Mouse (Mus musculus) urinary bladder, postnatal 14 days (tissue): ENCODE data around the gene Dtnb.

Experiments
- DNase-seq: peaks from one replicate; pipeline ENCODE4 v3.0.0; 2021; ENCODE audit warnings: low spot score

Gene Dtnb

GRCm38 (mm10) chr12:3806703-3807547 is 234.7 kb downstream of the Dtnb start:
- peak; percentile 80 for DNase-seq

DNA sequence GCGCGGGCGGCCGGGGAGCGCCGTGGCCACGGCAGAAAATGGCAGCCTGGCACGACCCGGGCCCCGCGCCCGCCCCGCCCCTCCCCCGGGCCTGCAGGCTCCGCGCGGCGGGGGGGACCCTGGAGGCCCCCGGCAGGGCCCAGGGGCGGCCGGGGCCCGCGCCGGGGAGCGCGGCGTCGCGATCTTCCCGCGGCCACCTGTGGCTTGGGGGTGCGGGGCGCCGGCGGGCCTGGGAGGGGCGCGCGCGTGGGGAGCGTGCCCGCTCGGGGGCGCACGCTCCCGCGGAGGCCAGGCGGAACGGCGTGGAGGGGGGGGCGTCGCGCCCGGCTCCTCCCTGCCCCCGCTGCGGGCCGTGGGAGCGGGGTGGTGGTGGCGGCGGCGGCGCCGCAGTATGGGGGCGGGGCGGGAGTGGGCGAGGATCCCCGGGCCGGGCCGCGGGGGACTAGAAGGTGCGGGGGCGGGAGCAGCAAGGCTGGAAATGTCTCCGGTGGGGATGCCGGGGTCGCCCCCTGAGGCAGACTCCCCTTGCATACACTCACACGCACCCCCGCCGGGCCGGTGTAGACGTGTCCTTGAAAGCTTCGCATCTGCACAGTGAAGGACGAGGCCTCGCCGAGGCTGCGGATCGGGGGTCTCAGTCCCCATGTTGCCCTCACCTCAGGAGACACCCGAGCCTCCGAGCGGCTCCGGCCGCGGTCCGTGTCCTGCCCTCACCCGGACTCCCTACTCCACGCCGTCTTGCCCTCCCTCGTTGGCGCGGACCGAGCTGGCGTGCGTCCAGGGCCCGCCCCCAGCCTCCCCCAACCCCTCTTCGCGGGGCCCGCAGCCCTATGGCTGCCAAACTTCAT is 235.6 kb downstream of the Dtnb start:
- peak; percentile 59 for DNase-seq

- DNase-seq = no peak
Measured at GRCm38 (mm10) chr12:3808396-3808981, 236.3 kb downstream of the Dtnb start.

- DNase-seq = no peak
Measured at GRCm38 (mm10) chr12:3809520-3810180, 237.5 kb downstream of the Dtnb start.

DNA sequence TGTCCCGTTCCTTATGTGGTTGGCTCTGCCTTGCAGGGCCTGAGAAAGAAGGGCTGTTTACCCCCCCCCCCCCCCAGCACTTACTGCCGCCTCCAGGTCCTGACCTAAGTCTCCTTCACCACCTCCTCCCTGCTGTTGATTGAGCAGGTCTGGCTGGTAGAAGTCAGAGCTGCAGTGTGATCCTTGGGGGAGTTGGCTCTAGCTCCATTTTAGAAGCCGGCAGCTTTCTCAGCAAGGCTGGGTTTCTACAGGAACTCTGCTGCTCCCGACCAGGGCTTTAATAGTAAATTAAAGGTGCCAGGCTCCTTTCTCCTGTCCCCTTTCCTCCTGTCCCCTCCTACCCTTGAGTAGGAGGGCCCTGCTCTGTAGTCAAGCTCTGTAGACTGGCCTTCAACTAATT is 238.3 kb downstream of the Dtnb start:
- DNase-seq = no peak

- DNase-seq = no peak
Measured at GRCm38 (mm10) chr12:3811596-3811995, 239.4 kb downstream of the Dtnb start.

DNA sequence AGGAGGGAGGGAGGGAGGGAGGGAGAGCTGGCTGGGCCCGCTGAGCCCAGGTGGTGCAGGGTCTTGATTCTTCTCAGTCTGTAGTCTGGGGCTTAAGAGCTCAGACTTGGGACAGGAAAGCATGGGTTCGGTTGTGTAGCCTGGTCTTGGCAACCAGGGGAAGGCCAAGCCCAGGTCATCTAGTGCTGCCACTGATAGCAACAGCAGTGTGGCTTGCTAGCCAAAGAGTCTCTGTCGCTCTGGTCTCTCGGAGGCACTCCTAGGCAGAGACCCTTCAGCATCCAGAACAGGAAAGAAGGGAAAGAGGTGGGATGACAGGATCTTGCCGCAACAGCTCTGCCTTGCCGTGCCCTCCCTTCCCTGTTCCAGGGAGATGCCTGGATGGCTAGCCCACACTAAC is 240.1 kb downstream of the Dtnb start:
- DNase-seq = no peak

DNA sequence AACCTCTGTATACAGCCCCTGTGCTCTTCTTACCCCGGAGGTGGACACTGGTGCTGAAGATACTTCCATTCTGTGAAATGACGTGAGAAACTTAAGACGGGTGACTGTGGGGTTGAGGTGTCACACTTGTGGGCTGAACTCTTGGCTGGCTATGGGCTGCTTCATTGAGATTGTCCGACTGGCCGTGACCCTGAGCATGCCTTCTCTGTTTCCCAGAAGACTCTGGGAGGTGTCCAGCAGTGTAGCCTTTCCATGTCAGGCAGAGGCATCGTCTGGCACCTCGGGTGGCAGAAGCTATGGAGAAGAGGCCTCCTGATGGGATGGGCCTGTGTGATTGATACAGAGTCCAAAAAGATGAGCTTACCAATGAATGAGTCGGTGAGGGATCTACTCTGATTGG is 241.0 kb downstream of the Dtnb start:
- no peak for DNase-seq

DNA sequence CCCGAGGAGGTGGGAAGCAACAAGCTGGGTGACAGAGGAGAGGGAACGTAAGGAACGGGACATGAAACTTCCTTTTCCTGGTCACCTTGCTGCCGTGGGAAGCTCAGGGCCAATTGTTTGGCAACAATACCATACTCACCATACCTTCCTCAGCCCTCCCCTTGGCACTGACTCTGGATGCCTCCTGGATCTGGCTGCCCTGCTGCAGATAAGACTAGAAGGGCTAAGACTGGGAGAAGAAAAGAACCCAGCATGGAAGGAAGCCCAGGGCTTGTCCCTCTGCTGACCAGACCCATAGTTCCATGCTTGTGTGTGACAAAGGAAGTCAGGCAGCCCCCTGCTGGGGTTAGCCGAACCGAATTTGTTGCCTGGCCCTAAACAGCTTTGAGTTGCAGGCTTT is 243.2 kb downstream of the Dtnb start:
- DNase-seq = no peak

DNA sequence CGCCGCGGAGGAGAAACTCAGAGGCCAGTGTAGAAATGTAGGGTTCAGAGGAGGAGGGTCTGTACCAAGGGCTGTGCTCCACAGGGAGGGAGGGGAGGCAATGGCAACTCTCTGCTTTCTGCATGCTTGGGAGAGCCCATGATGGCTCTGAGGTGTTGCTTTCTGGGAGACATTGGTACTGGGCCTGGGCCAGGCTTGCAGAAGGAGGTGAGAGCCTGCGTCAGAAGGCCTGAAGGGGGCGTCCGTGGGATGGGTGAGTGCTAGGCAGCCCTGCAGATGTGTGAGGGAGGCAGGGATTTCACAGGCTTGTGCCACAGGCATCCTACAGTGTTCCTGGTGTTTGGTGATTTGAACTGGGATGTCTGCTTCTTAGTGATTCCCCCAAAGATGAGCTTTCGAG is 244.9 kb downstream of the Dtnb start:
- DNase-seq = no peak

DNA sequence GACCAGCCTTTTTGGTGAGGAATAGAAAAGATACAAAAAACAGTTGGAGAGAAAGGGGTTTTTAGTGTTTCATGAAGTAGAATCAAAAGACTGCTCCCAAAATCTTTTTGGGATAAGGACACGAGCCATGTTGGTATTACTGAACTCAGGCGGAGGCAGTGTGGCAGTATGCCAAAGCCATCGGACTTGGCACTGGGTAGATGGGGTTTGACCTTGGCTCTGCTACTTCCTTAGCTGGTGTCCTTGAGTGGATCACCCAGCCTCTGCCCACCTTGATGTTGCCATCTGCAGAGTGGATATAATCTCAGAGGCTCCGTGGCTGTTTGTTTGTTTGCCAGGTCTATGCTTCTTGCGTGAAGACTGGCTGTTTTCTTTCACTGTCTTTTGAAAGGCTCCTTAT is 245.4 kb downstream of the Dtnb start:
- DNase-seq = no peak

DNA sequence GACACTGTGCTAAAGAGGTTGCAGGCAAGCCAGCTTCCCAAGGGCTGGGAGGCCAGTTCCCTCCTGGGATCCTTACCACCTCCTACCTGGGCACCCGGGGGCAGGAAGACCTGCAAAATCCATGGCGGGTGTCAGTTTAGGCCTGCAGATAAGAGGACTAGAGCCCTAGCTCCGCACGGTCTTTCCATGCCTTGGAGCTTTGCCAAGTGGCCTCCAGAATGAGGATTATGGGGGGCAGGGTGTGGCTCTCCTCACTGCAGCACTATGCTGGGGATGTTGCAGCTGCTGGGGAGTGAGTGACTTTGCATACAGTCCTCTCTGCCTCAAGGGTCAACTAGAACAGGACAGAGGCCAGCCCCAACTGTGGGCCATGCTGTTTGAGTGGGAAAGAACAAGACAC is 247.7 kb downstream of the Dtnb start:
- DNase-seq = no peak

GRCm38 (mm10) chr12:3823408-3823807 is 251.2 kb downstream of the Dtnb start:
- no peak for DNase-seq

- no peak for DNase-seq
Measured at GRCm38 (mm10) chr12:3824906-3825713, 252.9 kb downstream of the Dtnb start.

DNA sequence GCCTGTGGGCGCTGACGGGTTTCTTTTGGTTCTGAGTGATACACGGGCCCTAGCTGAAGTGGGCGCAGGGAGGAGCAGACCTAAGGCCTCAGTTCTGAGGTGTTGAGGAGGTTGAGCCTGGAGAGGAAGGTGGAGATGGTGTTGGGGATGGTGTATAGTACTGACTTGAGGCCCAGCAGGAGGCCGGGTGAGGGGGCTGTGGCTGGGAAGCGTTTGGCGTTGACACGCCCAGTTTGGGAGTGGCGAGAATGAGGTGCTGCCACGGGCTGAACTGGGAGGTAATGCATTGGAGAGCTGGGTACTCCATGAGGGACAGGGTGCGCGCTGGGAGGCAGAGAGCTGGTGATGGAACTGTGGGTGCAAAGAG is 253.5 kb downstream of the Dtnb start:
- no peak for DNase-seq

DNA sequence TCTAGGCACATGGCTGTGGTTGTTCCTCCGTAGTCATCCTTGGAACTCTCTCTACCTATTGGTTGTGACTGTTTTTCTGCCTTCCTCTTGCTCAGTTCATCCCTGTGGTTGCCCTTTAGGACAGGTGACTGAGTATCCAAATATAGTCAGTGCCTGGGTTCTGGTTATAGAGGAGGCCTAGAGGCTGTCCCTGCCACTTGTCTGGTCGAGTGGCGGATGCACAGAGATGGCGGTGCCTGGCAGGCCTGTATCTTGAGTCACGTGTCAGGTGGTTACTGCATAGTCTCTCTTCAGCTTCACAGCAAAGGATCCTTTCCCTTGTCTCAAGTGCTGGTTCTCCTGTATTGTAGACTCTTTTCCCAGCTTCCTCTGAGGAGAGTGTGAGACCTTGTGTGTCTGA is 255.6 kb downstream of the Dtnb start:
- DNase-seq = no peak
